Mouse (Mus musculus) CH12.LX (cell line): ENCODE measurements around the gene Cpsf6.

Experiments used
- CTCF ChIP-seq, 2 experiments: IDR thresholded peaks in 1 of 2; conservative IDR thresholded peaks in 1 of 2; 2 replicates each; pipeline ENCODE4 v1.5.1; 2011 to 2012; ENCODE audit warnings: low read depth in 2 of 2, low read length in 2 of 2, improper control_type of control experiment in 1 of 2, inconsistent platforms in 1 of 2, mild to moderate bottlenecking in 1 of 2, moderate library complexity in 1 of 2
- ELF1 ChIP-seq: IDR thresholded peaks from 2 replicates; pipeline ENCODE4 v1.6.1; 2014; ENCODE audit warnings: low read depth, mild to moderate bottlenecking, inconsistent platforms, low read length, improper control_type of control experiment
- IRF4 ChIP-seq: IDR thresholded peaks from 2 replicates; pipeline ENCODE4 v1.6.1; 2014; ENCODE audit warnings: low read depth, mild to moderate bottlenecking, inconsistent platforms, low read length, improper control_type of control experiment
- JUND ChIP-seq: conservative IDR thresholded peaks from 2 replicates; pipeline ENCODE4 v1.6.1; 2011; ENCODE audit warnings: low read depth, low read length, improper control_type of control experiment
- MAFK ChIP-seq: IDR thresholded peaks from 2 replicates; pipeline ENCODE4 v1.6.1; 2011; ENCODE audit warnings: low read length, improper control_type of control experiment; ENCODE audit not compliant: insufficient replicate concordance
- POLR2A ChIP-seq: IDR thresholded peaks from 2 replicates; pipeline ENCODE4 v1.6.1; 2011; ENCODE audit warnings: low read depth, mild to moderate bottlenecking, improper control_type of control experiment, low read length
- POLR2AphosphoS2 ChIP-seq: IDR thresholded peaks from 2 replicates; pipeline ENCODE4 v1.6.1; 2011; ENCODE audit warnings: low read depth, low read length, improper control_type of control experiment
- SMC3 ChIP-seq: IDR thresholded peaks from 2 replicates; pipeline ENCODE4 v1.6.1; 2011; ENCODE audit warnings: low read depth, low read length, improper control_type of control experiment
- USF1 ChIP-seq: IDR thresholded peaks from 2 replicates; pipeline ENCODE4 v1.6.1; 2014; ENCODE audit warnings: low read depth, mild to moderate bottlenecking, inconsistent platforms, low read length, improper control_type of control experiment
- USF2 ChIP-seq: conservative IDR thresholded peaks from 2 replicates; pipeline ENCODE4 v1.6.1; 2011; ENCODE audit warnings: low read depth, low read length, improper control_type of control experiment
- ZNF384 ChIP-seq: IDR thresholded peaks from 2 replicates; pipeline ENCODE4 v1.6.1; 2012; ENCODE audit warnings: low read depth, low read length, improper control_type of control experiment, inconsistent platforms

DNA sequence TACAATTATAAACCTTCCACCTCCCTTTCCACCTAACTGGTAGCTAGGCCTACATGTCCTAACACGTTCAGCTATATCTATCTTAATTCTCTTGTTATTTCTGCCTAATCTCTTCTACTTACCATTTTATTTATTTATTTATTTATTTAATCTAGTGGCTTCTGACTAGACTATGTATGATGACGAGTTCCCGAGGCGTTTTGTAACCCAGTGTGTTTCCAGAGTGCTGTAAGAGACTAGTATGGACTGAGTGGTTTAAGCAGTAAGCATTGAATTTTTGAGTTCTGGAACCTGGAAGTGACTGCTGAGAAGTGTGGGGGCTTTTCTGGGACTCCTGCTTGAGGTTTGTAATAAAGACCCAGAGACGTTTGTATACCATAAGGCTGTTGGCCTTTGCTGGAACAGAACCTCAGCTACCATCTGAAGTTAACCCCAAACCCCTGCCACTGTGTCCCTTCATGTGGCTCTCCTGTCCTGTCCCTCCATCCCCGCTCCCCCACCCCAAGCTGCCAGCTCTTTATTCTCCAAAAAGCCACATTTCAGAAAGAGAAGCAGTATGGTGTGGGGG lies 30.8 kb upstream of the Cpsf6 start:
- TF ChIP-seq POLR2AphosphoS2 (no peak), POLR2A (no peak), CTCF (conservative IDR thresholded peaks at IDR 0.05 in 1 of 2, IDR thresholded peaks at IDR 0.05 in 1 of 2; ENCODE audit: low read depth in 2 of 2, low read length in 2 of 2) (no peak), MAFK (no peak), ELF1 (no peak), IRF4 (no peak), JUND (no peak), USF2 (no peak), SMC3 (no peak), USF1 (no peak), ZNF384 (no peak)
